Mouse (Mus musculus) midbrain, embryonic 13.5 days (tissue): Measurements from ENCODE around the gene Nudt12. TPM values are rescaled to one million over a fixed set of nuclear protein-coding genes. Genes with fewer than 3 reads are reported as not detected.

ENCODE experiments used
- ATAC-seq: fragments of 200-750 bp; cut with Nextera tagmentation; 2 replicates; pipeline ENCODE4 v1.8.0; 2017; ENCODE audit warnings: mild to moderate bottlenecking, moderate TSS enrichment, moderate library complexity
- H3K27ac ChIP-seq: fragments of 300-500 bp; sonication (generic); 2 replicates; pipeline ENCODE4 v1.5.1; 2015; ENCODE audit warnings: inconsistent platforms, mild to moderate bottlenecking, moderate library complexity
- H3K27me3 ChIP-seq: fragments of 300-500 bp; sonication (generic); 2 replicates; pipeline ENCODE4 v1.6.1; 2015; ENCODE audit warnings: mild to moderate bottlenecking, inconsistent platforms
- H3K36me3 ChIP-seq: fragments of 300-500 bp; sonication (generic); 2 replicates; pipeline ENCODE4 v1.6.1; 2015; ENCODE audit warnings: mild to moderate bottlenecking, inconsistent platforms
- H3K4me1 ChIP-seq: fragments of 300-500 bp; sonication (generic); replicated peaks from 2 replicates; pipeline ENCODE4 v1.6.1; 2015; ENCODE audit warnings: inconsistent platforms
- H3K4me2 ChIP-seq: fragments of 300-500 bp; sonication (generic); replicated peaks from 2 replicates; pipeline ENCODE4 v1.6.1; 2015; ENCODE audit warnings: moderate library complexity, mild to moderate bottlenecking, inconsistent platforms
- H3K4me3 ChIP-seq: fragments of 300-500 bp; sonication (generic); replicated peaks from 2 replicates; pipeline ENCODE4 v1.5.1; 2015; ENCODE audit warnings: mild to moderate bottlenecking, inconsistent platforms
- H3K9ac ChIP-seq: fragments of 300-500 bp; sonication (generic); replicated peaks from 2 replicates; pipeline ENCODE4 v1.6.1; 2015; ENCODE audit warnings: mild to moderate bottlenecking, inconsistent platforms
- H3K9me3 ChIP-seq: fragments of 300-500 bp; sonication (generic); 2 replicates; pipeline ENCODE4 v1.6.1; 2016; ENCODE audit warnings: mild to moderate bottlenecking, inconsistent platforms
- WGBS: fragments of 180-500 bp; shearing (Covaris S2); methylation state at CpG from one replicate; pipeline ENCODE4 v1.1.7; 2015; 5-methylcytosine and 5-hydroxymethylcytosine counted together
- polyA plus RNA-seq: library from polyadenylated mRNA; unstranded; fragments of >200 nt; fragmentation: Nextera tagmentation; extraction: Ambion mirVana; gene quantifications from 2 replicates; pipeline ENCODE4 v1.2.1, GENCODE M21; 2015

The Nudt12 gene
- polyA plus RNA-seq, 1 experiment from 2014 or later = 4.3 TPM

DNA sequence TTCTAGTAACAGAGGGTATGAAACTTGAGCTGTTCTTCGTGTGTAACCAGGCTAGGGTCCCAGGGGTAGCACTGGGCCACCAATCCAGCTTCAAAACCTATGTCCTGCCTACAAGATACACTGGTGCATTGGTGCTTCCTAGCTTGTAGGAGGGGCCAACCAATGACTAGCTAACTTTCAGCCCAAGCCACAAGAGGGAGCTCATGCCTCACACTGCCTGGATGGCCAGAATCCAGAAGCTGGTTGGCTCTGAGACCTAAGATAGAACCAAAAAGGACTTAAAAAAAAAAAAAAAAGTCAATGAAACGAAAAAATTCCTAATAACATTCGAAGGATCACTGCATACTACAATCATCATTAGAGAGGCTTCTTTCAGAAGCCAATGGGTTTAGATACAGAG is 53.3 kb downstream of the Nudt12 start:
- Histone ChIP-seq H3K9me3 (no peaks in the 10 kb centered on the region), H3K4me3 (no peak overlapping the region), H3K4me2 (no peak overlapping the region), H3K27me3 (no peaks in the 10 kb centered on the region), H3K27ac (no peak overlapping the region), H3K9ac (no peak overlapping the region), H3K4me1 (no peaks in the 10 kb centered on the region), H3K36me3 (no peaks in the 10 kb centered on the region)
- 30% methylated on average over 3 of the region's 3 CpGs for WGBS
- no peak for ATAC-seq

DNA sequence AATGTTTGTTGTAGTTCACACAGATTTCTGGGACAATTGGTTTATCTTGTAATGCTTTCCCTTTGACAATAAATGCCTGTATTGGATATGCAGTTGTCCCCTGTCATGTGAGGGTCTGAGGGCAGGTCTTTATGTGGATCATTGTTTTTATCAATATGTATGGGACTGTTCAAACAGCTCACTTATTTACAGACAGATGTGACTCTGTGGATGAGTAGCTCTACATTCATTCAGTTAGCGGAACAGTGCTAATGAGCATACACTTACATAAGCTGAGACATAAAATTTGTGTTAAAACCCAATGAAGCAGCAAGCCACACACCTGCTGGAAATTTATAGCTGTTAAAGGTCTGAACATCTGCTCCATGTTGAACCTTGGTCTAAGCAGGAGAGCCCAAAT is 56.1 kb downstream of the Nudt12 start:
- WGBS = 77% methylated on average over 1 of the region's 1 CpGs
- H3K9ac ChIP-seq = no peak overlapping the region
- H3K9me3 ChIP-seq = no peaks in the 10 kb centered on the region
- no peaks in the 10 kb centered on the region for H3K27me3 ChIP-seq
- no peaks in the 10 kb centered on the region for H3K4me1 ChIP-seq
- H3K27ac ChIP-seq = no peak overlapping the region
- no peak for ATAC-seq
- H3K4me2 ChIP-seq = no peak overlapping the region
- H3K36me3 ChIP-seq = no peaks in the 10 kb centered on the region
- H3K4me3 ChIP-seq = no peak overlapping the region

Other genes starting within 250 kb of the Nudt12 start
- 11.4 and 13.6 TPM in 2 replicates for gene Pdzph1, start 22.0 kb downstream of the Nudt12 start, polyA plus RNA-seq